Mouse (Mus musculus) heart, embryonic 14.5 days (tissue): ENCODE measurements around the gene Mlst8. TPM values are rescaled to one million over a fixed set of nuclear protein-coding genes. Genes with fewer than 3 reads are reported as not detected.
"Not testable (repeated sequence)": the region's sequence is repeated elsewhere in the genome, so short reads cannot be mapped to it uniquely, and the experiment has no call there.

ENCODE experiments used
- ATAC-seq: fragments of 200-750 bp; cut with Nextera tagmentation; 2 replicates; pipeline ENCODE4 v1.8.0; 2017; ENCODE audit warnings: low read depth, moderate TSS enrichment; ENCODE audit not compliant: insufficient number of reproducible peaks, insufficient read depth, low FRiP score
- H3K27ac ChIP-seq, 2 experiments: fragments of 200-500 bp in 1 of 2; fragments of 300-500 bp in 1 of 2; sonication (generic) in 1 of 2; replicated peaks in 1 of 2; 2 replicates each; pipeline ENCODE4 v1.5.1; 2012 to 2014; ENCODE audit warnings: low read depth in 2 of 2, low read length in 2 of 2, control low read depth in 1 of 2, mild to moderate bottlenecking in 1 of 2, mixed read lengths in 1 of 2; ENCODE audit not compliant: control insufficient read depth in 1 of 2, insufficient read depth in 1 of 2
- H3K27me3 ChIP-seq: fragments of 300-500 bp; sonication (generic); 2 replicates; pipeline ENCODE4 v1.6.1; 2014; ENCODE audit warnings: mild to moderate bottlenecking, low read length, control low read depth; ENCODE audit not compliant: control insufficient read depth, insufficient read depth
- H3K36me3 ChIP-seq: fragments of 300-500 bp; sonication (generic); 2 replicates; pipeline ENCODE4 v1.6.1; 2014; ENCODE audit warnings: mild to moderate bottlenecking, control low read depth, low read length, mixed read lengths; ENCODE audit not compliant: control insufficient read depth, insufficient read depth
- H3K4me1 ChIP-seq, 2 experiments: fragments of 200-500 bp in 1 of 2; fragments of 300-500 bp in 1 of 2; sonication (generic) in 1 of 2; 2 replicates each; pipeline ENCODE4 v1.6.1; 2012 to 2014; ENCODE audit warnings: low read length in 2 of 2, control low read depth in 1 of 2, mixed read lengths in 1 of 2; ENCODE audit not compliant: control insufficient read depth in 2 of 2, insufficient read depth in 2 of 2
- H3K4me2 ChIP-seq: fragments of 300-500 bp; sonication (generic); 2 replicates; pipeline ENCODE4 v1.6.1; 2014; ENCODE audit warnings: mild to moderate bottlenecking, low read length
- H3K4me3 ChIP-seq, 2 experiments: fragments of 200-500 bp in 1 of 2; fragments of 300-500 bp in 1 of 2; sonication (generic) in 1 of 2; 2 replicates each; pipeline ENCODE4 v1.5.1; 2012 to 2014; ENCODE audit warnings: low read length in 2 of 2, mild to moderate bottlenecking in 2 of 2, control low read depth in 1 of 2, low read depth in 1 of 2, moderate library complexity in 1 of 2; ENCODE audit not compliant: control insufficient read depth in 1 of 2, insufficient read depth in 1 of 2
- H3K9ac ChIP-seq: fragments of 300-500 bp; sonication (generic); 2 replicates; pipeline ENCODE4 v1.6.1; 2014; ENCODE audit warnings: mild to moderate bottlenecking, low read length
- H3K9me3 ChIP-seq: fragments of 300-500 bp; sonication (generic); 2 replicates; pipeline ENCODE4 v1.6.1; 2016; ENCODE audit warnings: low read length, control low read depth; ENCODE audit not compliant: control insufficient read depth
- WGBS: fragments of 180-500 bp; shearing (Covaris S2); extraction: QIAGEN DNeasy Blood & Tissue Kit; methylation state at CpG from one replicate; pipeline ENCODE4 v1.1.7; 2014; 5-methylcytosine and 5-hydroxymethylcytosine counted together
- polyA plus RNA-seq: library from polyadenylated mRNA; unstranded; fragments of >200 nt; fragmentation: Nextera tagmentation; extraction: Ambion mirVana; gene quantifications from 2 replicates; pipeline ENCODE4 v1.2.1, GENCODE M21; 2014

Gene Mlst8
- polyA plus RNA-seq, 1 experiment from 2014 or later: 17.5 TPM

DNA sequence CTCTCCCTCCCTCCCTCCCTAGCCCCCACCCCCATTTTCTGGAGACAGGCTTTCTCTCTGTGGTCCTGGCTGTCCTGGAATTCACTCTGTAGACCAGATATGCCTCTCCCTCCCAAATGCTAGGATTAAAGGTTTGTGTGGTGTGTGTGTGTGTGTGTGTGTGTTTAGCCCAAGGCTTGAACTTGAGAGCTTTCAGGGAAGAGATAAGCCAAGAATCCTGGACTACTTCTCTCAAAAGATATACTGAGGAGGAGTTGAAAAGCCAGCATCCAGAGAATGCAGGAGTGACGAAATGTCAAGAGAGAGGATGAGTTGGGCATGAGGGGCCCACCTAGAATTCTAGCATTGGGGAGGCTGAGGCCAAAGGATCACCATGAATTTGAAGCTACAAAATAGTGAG, 15.9 kb downstream of the Mlst8 start:
- ATAC-seq: peak; percentile 56; the same call in 1 of the 2 replicates
- H3K4me3 ChIP-seq: no peak overlapping the region

DNA sequence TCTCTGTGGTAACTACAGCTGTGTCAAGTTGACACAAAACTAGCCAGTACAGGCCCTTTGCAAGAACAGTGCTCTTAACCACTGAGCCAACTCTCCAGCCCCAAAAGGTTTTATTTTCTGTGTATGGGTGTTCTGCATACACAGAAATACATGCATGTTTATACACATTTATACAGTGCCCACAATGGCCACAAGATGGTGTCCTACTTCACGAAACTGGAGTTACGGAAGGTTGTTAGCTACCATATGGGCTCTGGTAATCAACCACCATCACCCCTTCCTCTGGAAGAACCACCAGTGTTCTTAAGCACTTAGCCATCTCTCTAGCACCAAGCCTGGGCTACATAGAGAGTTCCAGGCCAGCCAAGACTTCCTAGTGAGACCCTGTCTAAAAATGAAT, 17.3 kb downstream of the Mlst8 start:
- ATAC-seq: no peak
- WGBS: 68% methylated on average over 2 of the region's 2 CpGs
- H3K9ac ChIP-seq: no peak overlapping the region
- H3K36me3 ChIP-seq: no peaks in the 10 kb centered on the region
- no peak overlapping the region for H3K27ac ChIP-seq
- H3K9me3 ChIP-seq: no peaks in the 10 kb centered on the region
- H3K4me3 ChIP-seq: no peak overlapping the region
- no peak overlapping the region for H3K4me2 ChIP-seq
- H3K4me1 ChIP-seq: peaks cover 7 to 10% of the 10 kb centered on the region in 2 experiments
- H3K27me3 ChIP-seq: no peaks in the 10 kb centered on the region

More for the DNA sequence above, 15.9 kb downstream of the Mlst8 start:
- WGBS: 29% methylated on average over 1 of the region's 1 CpGs
- H3K9me3 ChIP-seq: no peaks in the 10 kb centered on the region
- H3K27me3 ChIP-seq: no peaks in the 10 kb centered on the region
- H3K4me1 ChIP-seq: peaks cover 7 to 10% of the 10 kb centered on the region in 2 experiments
- no peak overlapping the region for H3K4me2 ChIP-seq
- no peaks in the 10 kb centered on the region for H3K36me3 ChIP-seq
- no peak overlapping the region for H3K9ac ChIP-seq
- H3K27ac ChIP-seq: no peak overlapping the region; a peak in 1 of 4 replicates

DNA sequence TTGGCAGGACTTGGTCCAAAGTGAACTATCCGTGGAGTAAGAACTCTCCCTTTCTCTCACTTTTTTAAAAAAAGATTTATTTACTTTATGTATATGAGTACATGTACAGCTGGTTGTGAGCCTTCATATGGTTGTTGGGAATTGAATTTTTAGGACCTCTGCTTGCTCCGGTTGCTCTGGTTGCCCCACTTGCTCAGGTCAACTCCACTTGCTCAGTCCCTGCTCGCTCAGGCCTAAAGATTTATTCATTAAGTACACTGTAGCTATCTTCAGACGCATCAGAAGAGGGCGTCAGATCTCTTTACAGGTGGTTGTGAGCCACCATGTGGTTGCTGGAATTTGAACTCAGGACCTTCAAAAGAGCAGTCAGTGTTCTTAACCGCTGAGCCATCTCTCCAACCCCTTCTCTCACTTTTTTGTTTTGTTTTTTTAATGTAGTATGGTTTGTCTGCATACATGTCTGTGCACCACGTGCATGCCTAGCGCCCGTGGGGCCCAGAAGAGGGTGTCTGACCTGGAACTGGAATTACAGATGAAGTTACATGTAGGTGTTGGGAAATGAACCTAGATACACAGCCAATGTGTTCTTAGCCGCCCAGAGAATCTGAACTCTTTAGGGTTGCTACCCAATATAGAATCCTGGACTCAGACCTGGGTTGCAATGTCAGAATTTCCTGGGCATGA, 23.2 kb downstream of the Mlst8 start:
- WGBS: 57% methylated on average over 10 of the region's 10 CpGs
- not testable (repeated sequence) for H3K27me3 ChIP-seq, H3K9me3 ChIP-seq, ATAC-seq, H3K9ac ChIP-seq
- Histone ChIP-seq H3K4me3 (peak overlapping the region in 1 of 2 experiments; percentile 71; a peak in 1 of 4 replicates), H3K36me3 (peaks cover 11% of the 10 kb centered on the region), H3K4me2 (peak overlapping the region; percentile 52), H3K4me1 (peaks cover 0 to 19% of the 10 kb centered on the region in 2 experiments; a peak in 2 of 4 replicates), H3K27ac (peak overlapping the region in 1 of 2 experiments; percentile 28; a peak in 1 of 4 replicates)

- Histone ChIP-seq H3K4me3 (peak overlapping the region; percentile 71 to 74), H3K9me3 (no peaks in the 10 kb centered on the region), H3K36me3 (peaks cover 18% of the 10 kb centered on the region), H3K4me2 (peak overlapping the region; percentile 66), H3K9ac (peak overlapping the region; percentile 93), H3K4me1 (peaks cover 0 to 19% of the 10 kb centered on the region in 2 experiments; a peak in 2 of 4 replicates), H3K27me3 (no peaks in the 10 kb centered on the region), H3K27ac (peak overlapping the region; percentile 89 to 95)
- under 1% methylated on average over 67 of the region's 67 CpGs for WGBS
- peak; percentile 93 for ATAC-seq
Measured at GRCm38 (mm10) chr17:24454756-24455522, 23.9 kb downstream of the Mlst8 start.

DNA sequence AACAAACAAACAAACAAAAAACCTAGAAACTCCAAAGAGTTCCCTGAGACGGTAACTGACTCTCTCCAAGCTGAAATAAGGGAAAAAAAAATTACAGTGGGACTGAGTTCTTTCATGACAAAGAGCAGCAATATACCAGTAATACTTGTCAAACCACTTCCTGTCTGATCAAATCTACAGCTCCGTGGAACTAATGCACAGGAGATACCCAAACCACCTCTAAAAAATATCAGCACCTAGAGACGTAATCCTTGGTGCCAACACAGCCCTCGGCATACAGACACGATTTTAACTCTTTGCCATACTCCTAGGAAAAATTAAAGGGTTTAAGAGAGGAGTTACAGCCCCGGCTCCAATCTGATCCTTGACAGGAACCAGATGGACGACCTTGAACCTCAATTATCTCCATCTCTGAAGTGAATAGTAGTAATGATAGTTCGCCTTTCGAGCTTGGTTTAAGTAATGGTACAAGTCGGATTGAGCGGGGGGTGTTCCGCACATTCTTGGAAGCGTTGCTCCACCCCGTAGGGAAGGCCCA, 24.6 kb downstream of the Mlst8 start:
- Histone ChIP-seq H3K36me3 (peaks cover 25% of the 10 kb centered on the region), H3K27ac (peak overlapping the region; percentile 89 to 95), H3K9ac (peak overlapping the region; percentile 93), H3K9me3 (no peaks in the 10 kb centered on the region), H3K4me2 (peak overlapping the region; percentile 66), H3K4me1 (peaks cover 0 to 19% of the 10 kb centered on the region in 2 experiments; a peak in 2 of 4 replicates), H3K4me3 (peak overlapping the region; percentile 71 to 74), H3K27me3 (no peaks in the 10 kb centered on the region)
- ATAC-seq: no peak
- 4% methylated on average over 14 of the region's 14 CpGs for WGBS

- no peak overlapping the region for H3K4me3 ChIP-seq
- 86% methylated on average over 2 of the region's 2 CpGs for WGBS
- peaks cover 34% of the 10 kb centered on the region for H3K36me3 ChIP-seq
- no peak for ATAC-seq
- no peak overlapping the region for H3K27ac ChIP-seq
- no peak overlapping the region for H3K9ac ChIP-seq
- no peaks in the 10 kb centered on the region for H3K27me3 ChIP-seq
- peak overlapping the region; percentile 66 for H3K4me2 ChIP-seq
- no peaks in the 10 kb centered on the region for H3K9me3 ChIP-seq
- peaks cover 0 to 19% of the 10 kb centered on the region in 2 experiments; a peak in 2 of 4 replicates for H3K4me1 ChIP-seq
Measured at GRCm38 (mm10) chr17:24453372-24453771, 25.5 kb downstream of the Mlst8 start.

DNA sequence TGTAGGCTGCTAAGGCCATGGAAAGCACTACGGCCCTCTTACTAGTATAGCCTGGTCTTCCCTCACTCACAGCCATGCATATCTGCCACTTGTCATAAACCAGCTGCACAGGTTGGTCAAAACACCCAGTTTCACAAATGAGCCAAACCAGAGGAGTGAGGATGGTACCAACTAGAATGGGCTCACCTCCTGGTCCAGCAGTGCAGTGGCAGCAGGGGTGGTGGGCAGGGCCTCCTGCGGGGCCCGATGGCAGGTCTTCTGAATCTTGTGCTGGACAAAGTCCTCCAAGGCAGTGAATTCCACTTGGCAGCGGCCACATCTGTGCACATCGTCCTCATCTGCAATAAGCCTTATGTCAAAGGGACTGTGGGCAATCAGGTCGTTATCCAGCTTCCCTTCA, 27.7 kb downstream of the Mlst8 start:
- no peak overlapping the region for H3K27ac ChIP-seq

More for the DNA sequence above, 27.7 kb downstream of the Mlst8 start:
- WGBS: 95% methylated on average over 6 of the region's 6 CpGs
- H3K27me3 ChIP-seq: no peaks in the 10 kb centered on the region
- no peaks in the 10 kb centered on the region for H3K9me3 ChIP-seq
- no peak overlapping the region for H3K4me3 ChIP-seq
- H3K9ac ChIP-seq: no peak overlapping the region
- H3K36me3 ChIP-seq: peaks cover 55% of the 10 kb centered on the region
- peaks cover 0 to 19% of the 10 kb centered on the region in 2 experiments; a peak in 2 of 4 replicates for H3K4me1 ChIP-seq
- H3K4me2 ChIP-seq: no peak overlapping the region
- ATAC-seq: no peak
